Mouse (Mus musculus) CH12.LX (cell line): Measurements from ENCODE around the gene Pllp. TPM values are rescaled to one million over a fixed set of nuclear protein-coding genes. Genes with fewer than 3 reads are reported as not detected.

Experiments
- DNase-seq: peaks from one replicate; pipeline ENCODE4 v3.0.0-alpha.2; 2013; ENCODE audit errors: extremely low read depth
- H3K27ac ChIP-seq: 2 replicates; pipeline ENCODE4 v1.5.1; 2012; ENCODE audit warnings: low read depth, mild to moderate bottlenecking, control low read depth, moderate library complexity; ENCODE audit not compliant: insufficient read depth
- H3K27me3 ChIP-seq: replicated peaks from 2 replicates; pipeline ENCODE3; 2012; ENCODE audit warnings: inconsistent platforms
- H3K36me3 ChIP-seq, 2 experiments: replicated peaks in 1 of 2; 2 replicates each; pipeline versions ENCODE3 to v1.6.1; 2012; ENCODE audit warnings: inconsistent platforms in 1 of 2, low read length in 1 of 2, mild to moderate bottlenecking in 1 of 2, mixed read lengths in 1 of 2, moderate library complexity in 1 of 2; ENCODE audit not compliant: control insufficient read depth in 1 of 2, insufficient read depth in 1 of 2
- H3K4me1 ChIP-seq, 2 experiments: 2 replicates each; pipeline ENCODE4 v1.6.1; 2012; ENCODE audit warnings: inconsistent platforms in 1 of 2, moderate library complexity in 1 of 2; ENCODE audit not compliant: insufficient read depth in 2 of 2, control insufficient read depth in 1 of 2
- H3K4me2 ChIP-seq: 2 replicates; pipeline ENCODE4 v1.6.1; 2012; ENCODE audit warnings: low read depth, mild to moderate bottlenecking, control low read depth; ENCODE audit not compliant: poor library complexity, insufficient read depth, severe bottlenecking
- H3K4me3 ChIP-seq, 3 experiments: fragments of 150-350 bp in 1 of 3; sonication (generic) in 1 of 3; replicated peaks in 1 of 3; 2 replicates each; pipeline versions ENCODE3 to v1.5.1; 2011 to 2012; ENCODE audit warnings: low read depth in 2 of 3, low read length in 2 of 3, mild to moderate bottlenecking in 2 of 3, moderate library complexity in 2 of 3, control low read depth in 1 of 3, improper control_type of control experiment in 1 of 3, inconsistent platforms in 1 of 3, mixed read lengths in 1 of 3; ENCODE audit not compliant: poor library complexity in 1 of 3
- H3K79me2 ChIP-seq: replicated peaks from 2 replicates; pipeline ENCODE4 v1.6.1; 2012; ENCODE audit warnings: mild to moderate bottlenecking, moderate library complexity; ENCODE audit not compliant: control insufficient read depth, poor library complexity, insufficient read depth, severe bottlenecking; ENCODE audit errors: extremely low read depth
- H3K9ac ChIP-seq: 2 replicates; pipeline ENCODE4 v1.6.1; 2012; ENCODE audit warnings: low read depth, mild to moderate bottlenecking, control low read depth, moderate library complexity; ENCODE audit not compliant: insufficient read depth
- H3K9me3 ChIP-seq: replicated peaks from 2 replicates; pipeline ENCODE3; 2012; ENCODE audit warnings: low read length, inconsistent platforms, mixed read lengths
- CHD1 ChIP-seq: IDR thresholded peaks from 2 replicates; pipeline ENCODE4 v1.6.1; 2012; ENCODE audit warnings: low read depth, low read length, improper control_type of control experiment, inconsistent platforms
- CHD2 ChIP-seq: IDR thresholded peaks from 2 replicates; pipeline ENCODE4 v1.6.1; 2011; ENCODE audit warnings: low read length, improper control_type of control experiment
- CTCF ChIP-seq, 2 experiments: IDR thresholded peaks in 1 of 2; conservative IDR thresholded peaks in 1 of 2; 2 replicates each; pipeline ENCODE4 v1.5.1; 2011 to 2012; ENCODE audit warnings: low read depth in 2 of 2, low read length in 2 of 2, improper control_type of control experiment in 1 of 2, inconsistent platforms in 1 of 2, mild to moderate bottlenecking in 1 of 2, moderate library complexity in 1 of 2
- E2F4 ChIP-seq: IDR thresholded peaks from 2 replicates; pipeline ENCODE4 v1.6.1; 2011; ENCODE audit warnings: low read depth, low read length, improper control_type of control experiment; ENCODE audit not compliant: insufficient replicate concordance
- ELF1 ChIP-seq: IDR thresholded peaks from 2 replicates; pipeline ENCODE4 v1.6.1; 2014; ENCODE audit warnings: low read depth, mild to moderate bottlenecking, inconsistent platforms, low read length, improper control_type of control experiment
- ETS1 ChIP-seq: conservative IDR thresholded peaks from 2 replicates; pipeline ENCODE4 v1.6.1; 2012; ENCODE audit warnings: low read depth, mild to moderate bottlenecking, inconsistent platforms, low read length, improper control_type of control experiment, moderate library complexity
- GABPA ChIP-seq: IDR thresholded peaks from 2 replicates; pipeline ENCODE4 v1.6.1; 2012; ENCODE audit warnings: low read depth, low read length, improper control_type of control experiment, inconsistent platforms; ENCODE audit not compliant: insufficient replicate concordance
- HCFC1 ChIP-seq: IDR thresholded peaks from 2 replicates; pipeline ENCODE4 v1.6.1; 2012; ENCODE audit warnings: low read depth, mild to moderate bottlenecking, inconsistent platforms, low read length, improper control_type of control experiment
- KAT2A ChIP-seq: IDR thresholded peaks from 2 replicates; pipeline ENCODE4 v1.6.1; 2012; ENCODE audit warnings: low read length, improper control_type of control experiment, inconsistent platforms; ENCODE audit not compliant: insufficient replicate concordance
- MAFK ChIP-seq: IDR thresholded peaks from 2 replicates; pipeline ENCODE4 v1.6.1; 2011; ENCODE audit warnings: low read length, improper control_type of control experiment; ENCODE audit not compliant: insufficient replicate concordance
- NRF1 ChIP-seq: IDR thresholded peaks from 2 replicates; pipeline ENCODE4 v1.6.1; 2014; ENCODE audit warnings: low read depth, mild to moderate bottlenecking, inconsistent platforms, low read length, improper control_type of control experiment, moderate library complexity
- POLR2A ChIP-seq: IDR thresholded peaks from 2 replicates; pipeline ENCODE4 v1.6.1; 2011; ENCODE audit warnings: low read depth, mild to moderate bottlenecking, improper control_type of control experiment, low read length
- POLR2AphosphoS2 ChIP-seq: IDR thresholded peaks from 2 replicates; pipeline ENCODE4 v1.6.1; 2011; ENCODE audit warnings: low read depth, low read length, improper control_type of control experiment
- RAD21 ChIP-seq: IDR thresholded peaks from 2 replicates; pipeline ENCODE4 v1.6.1; 2011; ENCODE audit warnings: low read depth, mild to moderate bottlenecking, low read length, improper control_type of control experiment, moderate library complexity
- RCOR1 ChIP-seq: conservative IDR thresholded peaks from 2 replicates; pipeline ENCODE4 v1.6.1; 2012; ENCODE audit warnings: low read depth, mild to moderate bottlenecking, inconsistent platforms, low read length, improper control_type of control experiment
- SIN3A ChIP-seq: IDR thresholded peaks from 2 replicates; pipeline ENCODE4 v1.6.1; 2012; ENCODE audit warnings: low read length, improper control_type of control experiment, inconsistent platforms
- TBP ChIP-seq: conservative IDR thresholded peaks from 2 replicates; pipeline ENCODE4 v1.6.1; 2011; ENCODE audit warnings: low read depth, low read length, improper control_type of control experiment
- ZMIZ1 ChIP-seq: IDR thresholded peaks from 2 replicates; pipeline ENCODE4 v1.6.1; 2012; ENCODE audit warnings: low read depth, mild to moderate bottlenecking, inconsistent platforms, low read length, improper control_type of control experiment
- ZNF384 ChIP-seq: IDR thresholded peaks from 2 replicates; pipeline ENCODE4 v1.6.1; 2012; ENCODE audit warnings: low read depth, low read length, improper control_type of control experiment, inconsistent platforms
- dilution Hi-C: fragments of 300-500 bp; cut with MboI; formaldehyde crosslinking; loops from 2 replicates; pipeline ENCODE4 v1.14.3; 2020; ENCODE audit warnings: low sequenced_read_pairs; ENCODE audit not compliant: extremely low pct_unique_long_range_greater_than_20kb, extremely low pct_ligation_motif_present
- in situ Hi-C: fragments of 300-500 bp; cut with MboI; formaldehyde crosslinking; loops from 3 replicates; pipeline ENCODE4 v1.14.3; 2019; ENCODE audit warnings: low sequenced_read_pairs, low pct_ligation_motif_present, low pct_unique_long_range_greater_than_20kb, mixed read lengths
- polyA plus RNA-seq: library from polyadenylated mRNA; unstranded; fragments of >175 nt; gene quantifications from 2 replicates; pipeline ENCODE4 v1.2.1, GENCODE M21; 2012; ENCODE audit warnings: low read depth; ENCODE audit not compliant: insufficient read length
- total RNA-seq, 2 experiments: library from RNA; depleted of rRNA; stranded (reverse); fragments of 300-350 nt in 1 of 2; fragments of >200 nt in 1 of 2; gene quantifications; 2 replicates each; pipeline ENCODE4 v1.2.3; 2012 to 2014

Gene Pllp
- total and polyA plus RNA-seq, 3 experiments = 5.3 to 29.5 (median 6.1) TPM

DNA sequence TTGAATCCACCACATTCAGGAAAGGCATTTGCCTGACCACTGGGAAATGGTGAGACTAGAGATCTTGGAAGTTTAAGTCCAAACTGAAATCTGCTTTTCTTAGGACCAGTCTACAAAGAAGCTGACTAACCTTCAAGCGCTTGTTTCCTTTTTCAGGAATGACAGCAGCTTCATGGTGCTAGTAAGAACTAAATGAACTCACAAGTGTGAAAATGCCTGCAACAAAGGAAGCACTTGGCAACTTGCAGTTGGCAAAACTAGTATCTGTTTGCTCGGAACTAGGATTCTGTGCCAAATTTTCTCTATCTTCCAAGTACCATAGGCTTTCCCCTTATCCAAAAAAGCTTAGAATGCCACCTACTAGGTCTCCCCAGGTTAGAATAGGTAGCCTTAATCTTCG, 49.9 kb downstream of the Pllp start:
- H3K36me3 ChIP-seq = peaks cover 21 to 58% of the 10 kb centered on the region in 2 experiments
- in situ Hi-C loops = no loop called here

DNA sequence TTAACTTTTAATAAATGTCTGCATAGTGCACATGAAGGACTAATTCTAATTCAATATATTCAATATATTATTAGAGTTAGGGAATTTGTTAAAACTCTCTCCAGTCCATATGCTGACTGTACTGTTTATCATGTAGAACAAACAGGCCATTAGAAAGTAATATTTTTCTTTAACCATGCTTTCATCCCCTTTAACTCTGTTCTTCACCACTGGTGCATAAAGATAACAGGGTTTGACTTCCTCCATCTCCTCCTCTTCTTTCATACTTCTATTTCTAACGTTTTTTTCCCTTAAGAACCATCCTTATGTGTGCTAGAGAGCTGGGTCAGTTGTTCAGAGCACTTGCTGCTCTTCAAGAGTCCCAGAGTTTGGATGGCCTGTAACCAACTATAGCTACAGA, 50.9 kb downstream of the Pllp start:
- no peak for TF ChIP-seq HCFC1
- TF ChIP-seq NRF1 = no peak
- no peak for TF ChIP-seq RAD21
- TF ChIP-seq ETS1 = no peak
- TF ChIP-seq KAT2A = no peak
- no peak for TF ChIP-seq CHD2
- no peak for TF ChIP-seq ZNF384
- no peak for TF ChIP-seq POLR2AphosphoS2
- TF ChIP-seq GABPA = no peak
- TF ChIP-seq RCOR1 = no peak
- no peak for TF ChIP-seq POLR2A
- TF ChIP-seq SIN3A = no peak
- TF ChIP-seq MAFK = no peak
- no peak for TF ChIP-seq ELF1
- TF ChIP-seq TBP = no peak
- TF ChIP-seq CHD1 = no peak
- TF ChIP-seq ZMIZ1 = no peak
- TF ChIP-seq E2F4 = no peak
- dilution Hi-C loops (no loop called here), in situ Hi-C loops (no loop called here)
- Histone ChIP-seq H3K27me3 (no peaks in the 10 kb centered on the region), H3K79me2 (no peaks in the 10 kb centered on the region), H3K4me1 (no peaks in the 10 kb centered on the region), H3K9ac (no peak overlapping the region), H3K27ac (no peak overlapping the region), H3K9me3 (no peaks in the 10 kb centered on the region), H3K36me3 (peaks cover 30 to 65% of the 10 kb centered on the region in 2 experiments), H3K4me3 (no peak overlapping the region), H3K4me2 (no peak overlapping the region)
- no peak for DNase-seq

More for the DNA sequence above, 49.9 kb downstream of the Pllp start:
- no peaks in the 10 kb centered on the region for H3K27me3 ChIP-seq
- no peak for DNase-seq
- H3K9ac ChIP-seq = no peak overlapping the region
- no peak overlapping the region for H3K4me2 ChIP-seq
- dilution Hi-C loops = no loop called here
- H3K79me2 ChIP-seq = no peaks in the 10 kb centered on the region
- no peaks in the 10 kb centered on the region for H3K9me3 ChIP-seq
- no peak for TF ChIP-seq ELF1
- no peak for TF ChIP-seq CTCF (conservative IDR thresholded peaks at IDR 0.05 in 1 of 2, IDR thresholded peaks at IDR 0.05 in 1 of 2; ENCODE audit: low read depth in 2 of 2, low read length in 2 of 2)
- no peak for TF ChIP-seq CHD1
- no peak for TF ChIP-seq POLR2A
- no peak overlapping the region for H3K27ac ChIP-seq
- H3K4me1 ChIP-seq = no peaks in the 10 kb centered on the region
- H3K4me3 ChIP-seq = no peak overlapping the region
